Mouse (Mus musculus) cerebellum, adult 2 months (tissue): Measurements from ENCODE around the gene Mfsd12.

Source experiments
- CTCF ChIP-seq: fragments of 200-500 bp; IDR thresholded peaks from 2 replicates; pipeline ENCODE4 v1.5.1; 2011; ENCODE audit warnings: low read depth, mild to moderate bottlenecking, control low read depth, low read length, moderate library complexity, borderline replicate concordance; ENCODE audit not compliant: insufficient read depth
- POLR2A ChIP-seq: fragments of 200-500 bp; IDR thresholded peaks from 2 replicates; pipeline ENCODE4 v1.6.1; 2011; ENCODE audit warnings: low read length, control low read depth, borderline replicate concordance; ENCODE audit not compliant: insufficient read depth

DNA sequence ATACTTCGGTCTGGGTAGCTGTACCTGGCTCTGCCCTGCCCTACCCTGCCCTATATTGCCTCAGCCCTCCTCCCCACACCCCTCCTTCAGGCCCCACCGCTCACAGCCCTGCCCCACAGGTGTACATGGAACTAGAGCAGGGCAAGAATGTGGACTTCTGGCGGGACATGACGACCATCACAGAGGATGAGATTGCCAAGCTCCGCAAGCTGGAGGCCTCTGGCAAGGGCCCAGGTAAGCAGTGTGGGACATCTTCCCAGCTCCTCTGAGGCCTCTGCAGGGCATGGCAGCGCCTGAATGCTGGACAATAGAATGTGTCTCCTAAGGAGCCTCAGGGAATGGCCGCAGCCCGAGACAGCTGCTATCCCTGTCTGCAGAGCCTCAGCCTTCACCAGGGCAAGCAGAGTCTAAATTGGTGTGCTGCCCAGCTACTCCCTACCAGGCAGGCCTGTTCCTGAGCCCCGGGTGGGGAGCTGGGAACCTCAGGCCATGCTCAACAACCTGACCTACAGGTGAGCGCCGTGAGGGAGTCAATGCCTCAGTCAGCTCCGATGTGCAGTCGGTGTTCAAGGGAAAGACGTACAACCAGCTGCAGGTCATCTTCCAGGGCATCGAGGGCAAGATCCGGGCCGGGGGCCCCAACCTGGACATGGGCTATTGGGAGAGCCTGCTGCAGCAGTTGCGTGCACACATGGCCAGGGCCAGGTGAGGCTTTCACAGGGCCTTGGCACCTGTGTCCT, 33.3 kb upstream of the Mfsd12 start:
- TF ChIP-seq CTCF (no peak), POLR2A (no peak)
